Mouse (Mus musculus): ENCODE measurements around the gene Pla2g2f.

Gene Pla2g2f

DNA sequence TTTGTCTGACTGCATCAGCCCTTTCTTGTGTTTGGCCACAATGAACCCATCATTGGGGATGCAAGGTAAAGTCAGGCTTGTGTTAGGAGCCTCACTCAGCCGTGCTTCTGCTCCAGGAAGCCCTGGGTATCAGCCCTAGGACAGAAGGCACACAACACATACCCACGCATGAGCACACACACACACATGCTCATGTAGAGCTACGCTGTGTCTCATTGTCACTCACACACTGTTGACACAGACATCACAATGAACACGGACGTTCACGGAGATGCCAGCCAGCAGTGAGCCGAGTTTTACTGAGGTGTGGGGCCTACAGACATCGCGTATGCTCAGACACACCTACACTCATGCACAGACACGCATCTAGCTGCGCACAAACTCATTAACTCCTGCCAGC lies 1.4 kb downstream of the Pla2g2f start:
- no peak for DNase-seq

DNA sequence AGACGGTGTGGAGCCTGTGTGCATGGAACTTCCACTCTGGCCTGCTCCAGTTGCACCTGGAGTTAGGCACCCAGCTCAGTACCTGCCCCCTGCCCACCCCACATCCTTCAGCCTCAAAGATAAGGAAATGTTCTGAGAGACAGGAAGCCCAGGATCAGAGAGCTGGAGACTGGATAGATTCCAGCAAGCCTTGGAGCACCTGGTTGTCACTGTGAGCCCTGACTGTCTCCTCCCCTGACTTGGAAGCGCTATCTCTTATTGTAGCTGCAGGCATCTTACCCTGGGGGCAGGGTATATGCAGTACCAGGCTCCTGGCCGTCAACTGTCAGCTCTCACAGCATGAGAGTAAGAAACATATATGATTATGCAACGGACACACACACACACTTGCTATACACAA lies 2.0 kb downstream of the Pla2g2f start:
- DNase-seq, result no peak

DNA sequence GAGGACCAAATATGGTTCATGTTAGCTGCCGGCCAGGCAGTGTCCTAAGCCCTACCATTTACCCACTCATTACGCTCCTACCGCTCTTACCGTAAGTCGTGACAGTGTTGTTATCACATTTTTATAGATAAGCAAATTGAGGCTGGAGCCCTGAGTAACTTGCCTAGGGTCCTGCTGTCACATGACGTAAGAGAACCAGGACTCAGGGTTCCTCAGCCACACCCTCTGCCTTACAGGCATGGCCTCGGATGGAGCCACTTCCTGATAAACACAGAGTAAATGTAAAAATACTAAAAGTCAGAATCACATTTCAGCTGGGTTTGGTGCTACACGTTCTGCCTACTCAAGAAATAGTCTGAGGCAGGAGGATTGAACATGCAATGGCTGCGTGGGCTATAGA lies 3.0 kb downstream of the Pla2g2f start:
- DNase-seq, result no peak

DNA sequence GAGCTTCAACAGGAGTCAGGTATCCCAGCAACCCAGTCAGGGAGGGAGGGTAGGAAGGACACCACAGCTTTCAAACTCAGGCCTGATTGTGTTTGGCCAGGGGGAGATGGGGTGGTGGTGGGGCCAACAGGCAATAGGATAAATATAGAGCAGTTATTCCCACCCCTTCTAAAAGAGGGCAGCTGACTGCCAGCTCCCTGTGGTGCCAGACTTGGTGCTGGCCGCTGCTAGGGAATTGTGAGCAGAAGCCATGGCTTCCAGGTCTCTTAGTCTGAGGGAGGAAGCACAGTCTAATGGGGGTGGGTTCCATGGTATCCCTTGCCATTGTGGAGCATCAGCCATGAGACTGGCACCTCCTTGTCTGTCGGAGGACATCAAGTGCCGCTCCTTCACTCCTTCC lies 3.8 kb downstream of the Pla2g2f start:
- no peak for DNase-seq

DNA sequence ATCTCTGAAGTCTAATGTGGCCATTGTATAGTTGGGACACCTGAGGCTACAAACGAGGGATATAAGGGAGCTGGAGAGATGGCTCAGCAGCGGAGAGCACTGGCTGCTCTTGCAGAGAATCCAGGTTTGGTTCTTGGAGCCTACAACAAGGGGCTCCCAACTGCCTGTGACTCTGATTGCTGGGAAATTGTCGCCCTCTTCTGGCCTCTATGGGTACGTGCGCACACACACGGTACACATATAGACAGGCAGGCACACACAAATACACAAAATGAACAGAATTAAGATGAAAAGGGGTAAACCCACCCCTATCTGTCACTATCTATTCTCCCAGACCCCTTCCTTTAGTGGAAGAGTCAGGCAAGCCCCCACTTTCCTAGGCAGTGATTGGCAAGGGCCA lies 4.8 kb downstream of the Pla2g2f start:
- no peak for DNase-seq

DNA sequence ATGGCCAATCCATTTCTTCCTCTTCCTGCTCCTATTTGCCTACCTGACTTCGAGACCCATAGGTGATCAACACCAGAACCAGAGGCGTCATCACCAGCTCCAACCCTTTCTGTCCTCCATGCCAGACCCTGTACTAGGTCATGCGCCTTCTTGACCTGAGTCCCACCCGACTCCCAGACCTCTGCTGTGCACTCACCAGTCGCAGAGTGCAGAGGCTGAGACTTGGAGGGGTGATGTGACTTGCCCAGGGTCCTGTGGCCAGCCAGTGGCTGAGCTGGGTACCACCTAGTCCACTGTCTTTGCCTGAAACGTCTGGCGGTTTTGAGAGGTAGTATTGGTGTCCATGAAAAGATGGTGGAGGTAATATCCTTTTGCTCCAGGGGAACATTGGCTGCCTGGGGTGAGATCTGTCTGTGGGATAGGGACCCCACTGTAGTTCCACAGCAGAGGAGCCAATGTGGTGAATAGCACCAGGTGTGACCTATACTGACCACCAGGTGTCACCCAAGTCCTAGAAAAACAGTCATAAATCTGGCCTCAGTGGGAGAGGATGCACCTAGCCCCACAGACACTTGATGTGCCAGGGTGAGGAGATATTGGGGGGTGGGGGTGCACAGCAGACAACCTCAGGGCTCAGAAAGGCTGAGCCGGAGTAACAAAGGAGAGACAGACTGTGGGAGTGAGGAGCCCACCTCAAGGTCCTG lies 8.9 kb downstream of the Pla2g2f start:
- DNase-seq, result peak in 1 of 2 experiments; percentile 12

DNA sequence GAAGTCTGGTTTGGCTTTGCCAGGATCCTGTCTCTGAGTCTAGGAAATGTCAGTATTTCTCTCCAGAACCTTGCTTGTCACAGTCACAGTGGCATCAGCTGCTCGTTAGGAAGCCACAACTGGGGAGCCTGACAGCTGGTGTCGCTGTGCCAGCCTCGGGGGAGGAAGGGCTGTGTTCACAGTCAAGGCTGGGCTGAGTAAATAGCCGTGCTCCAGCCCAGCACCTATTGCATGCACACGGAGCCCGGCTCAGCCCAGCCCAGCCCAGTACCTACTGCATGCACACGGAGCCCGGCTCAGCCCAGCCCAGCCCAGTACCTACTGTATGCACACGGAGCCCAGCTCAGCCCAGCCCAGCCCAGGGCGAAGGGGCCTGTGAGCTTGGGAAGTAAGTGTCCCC lies 9.6 kb downstream of the Pla2g2f start:
- DNase-seq, result no peak

DNA sequence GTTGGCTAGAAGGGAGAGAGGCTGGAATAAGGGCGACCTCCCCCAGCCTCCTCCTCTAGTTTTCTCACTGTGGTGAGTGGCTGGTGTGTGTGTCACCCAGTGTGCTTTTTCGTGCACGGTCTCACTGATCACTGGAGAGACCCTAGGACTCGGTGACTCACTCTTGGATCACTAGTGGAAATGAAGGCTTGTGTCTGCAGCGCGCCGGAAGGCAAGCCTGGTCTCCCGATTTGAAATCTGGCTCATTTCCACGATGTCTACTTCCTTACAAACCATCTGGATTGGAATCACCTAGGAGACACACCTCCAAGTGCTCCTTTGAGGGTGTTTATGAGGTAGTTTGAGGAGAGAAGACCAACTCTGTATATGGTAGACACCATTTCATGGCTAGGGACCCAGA lies 10.6 kb downstream of the Pla2g2f start:
- DNase-seq, result no peak

DNA sequence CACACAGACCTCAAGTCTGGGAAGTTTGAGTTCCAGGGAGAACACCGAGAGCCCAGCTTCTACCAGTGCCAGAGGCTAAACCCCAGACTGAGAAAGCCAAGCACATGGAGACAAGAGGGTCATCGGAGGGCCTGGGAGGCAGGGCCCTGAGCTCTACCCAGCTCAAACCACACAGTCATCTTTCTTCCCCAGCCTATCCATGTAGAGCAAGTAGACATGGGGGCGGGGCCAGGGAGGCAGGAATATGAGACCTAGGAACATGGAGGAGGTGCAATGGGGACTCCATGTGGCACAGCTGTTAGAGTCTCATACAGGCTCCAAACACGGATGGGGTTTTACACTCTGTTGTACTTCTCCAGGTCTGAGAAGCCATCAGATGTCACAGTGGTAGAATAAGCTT lies 11.5 kb downstream of the Pla2g2f start:
- DNase-seq, result no peak

DNA sequence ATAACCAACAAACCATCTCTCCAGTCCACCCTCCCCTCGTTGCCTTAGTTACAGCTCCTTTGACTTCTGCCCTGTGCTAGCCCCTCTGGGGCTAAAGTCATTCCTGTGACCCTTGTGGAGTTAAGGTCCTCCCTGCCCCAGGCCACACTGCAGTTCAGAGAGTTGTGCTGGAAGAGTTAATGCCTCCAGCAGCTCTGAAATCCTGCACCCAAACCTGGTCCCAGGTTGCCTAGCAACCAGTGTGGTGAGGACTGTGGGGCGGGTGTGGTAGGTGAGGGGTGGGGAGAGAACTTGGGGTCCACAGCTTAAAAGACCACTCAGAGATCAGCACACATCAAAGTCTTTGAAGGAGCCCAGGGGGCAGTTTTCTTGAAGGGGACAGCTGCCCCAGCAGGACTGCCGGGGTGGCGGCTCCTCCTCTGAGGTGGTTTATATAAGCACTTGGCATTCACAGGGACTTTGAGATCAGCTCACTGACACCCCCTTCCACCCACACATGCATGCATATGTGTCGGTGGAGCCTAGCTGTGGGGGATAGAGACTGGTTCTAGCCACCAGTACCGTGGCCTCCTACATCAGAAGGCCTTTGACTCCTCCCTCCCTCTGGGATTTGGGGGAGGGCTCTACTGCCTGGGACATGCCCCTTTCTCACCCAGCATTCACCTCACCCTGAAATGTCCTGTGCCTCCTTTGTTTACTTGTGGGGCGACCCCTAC lies 18.1 kb downstream of the Pla2g2f start:
- no peak for DNase-seq

DNA sequence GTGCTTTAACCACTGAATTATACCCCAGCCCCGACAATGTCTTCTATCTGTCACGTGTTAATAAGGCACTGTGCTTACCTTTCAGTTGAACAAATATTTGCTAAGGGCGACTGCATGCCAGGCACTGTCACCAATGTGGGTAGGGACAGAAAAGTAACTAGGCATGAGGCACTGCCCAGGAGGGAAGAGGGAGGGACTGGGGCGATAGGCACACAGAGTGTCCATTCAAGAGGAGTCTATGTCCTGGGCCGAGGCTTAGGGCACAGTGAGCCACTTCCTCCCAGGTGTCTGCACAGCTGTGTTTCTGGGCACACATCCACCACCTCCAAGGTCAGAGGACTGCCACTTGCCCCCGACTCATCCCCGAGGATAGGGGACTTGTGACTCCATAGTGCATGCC lies 20.4 kb downstream of the Pla2g2f start, which contains the start of gene Ubxn10:
Ubxn10 (minus strand) TSS at position 137 of the 400 bp plus-strand sequence.
- no peak for DNase-seq

DNA sequence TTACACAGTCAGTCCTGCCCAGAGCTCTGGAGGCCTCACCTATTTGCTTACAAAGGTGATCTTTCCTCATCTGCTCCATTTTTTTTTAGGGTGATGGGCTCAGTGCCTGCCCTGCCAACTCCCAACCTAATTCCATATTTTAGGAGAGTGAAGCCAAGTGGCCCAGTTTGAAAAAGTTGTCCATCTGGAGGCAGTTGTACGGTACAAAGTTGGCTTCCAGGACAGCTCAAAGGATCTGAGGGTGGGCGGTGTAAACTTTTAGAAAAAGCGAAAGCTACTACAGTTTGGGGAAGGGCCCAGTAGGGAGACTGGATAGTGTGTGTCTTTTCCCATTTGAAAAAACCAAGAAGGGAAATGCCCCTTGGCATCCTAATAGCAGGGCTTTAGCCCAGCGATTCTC lies 22.6 kb downstream of the Pla2g2f start:
- DNase-seq, result no peak

DNA sequence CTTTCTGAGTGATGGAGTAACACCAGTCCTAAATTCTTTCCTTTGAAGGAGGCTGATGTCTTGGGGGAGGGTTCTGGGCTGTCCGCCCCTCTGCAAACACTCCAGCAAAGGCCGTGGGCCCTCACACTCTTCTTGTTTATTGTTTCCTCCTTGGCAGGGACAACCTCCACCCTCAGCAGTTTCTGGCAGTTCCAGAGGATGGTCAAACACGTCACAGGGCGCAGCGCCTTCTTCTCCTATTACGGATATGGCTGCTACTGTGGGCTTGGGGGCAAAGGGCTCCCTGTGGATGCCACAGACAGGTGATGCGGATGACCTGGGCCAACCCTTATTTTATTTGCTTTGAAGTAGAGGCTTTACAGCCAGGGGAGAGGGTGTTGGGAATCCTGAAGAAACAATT lies 23.3 kb downstream of the Pla2g2f start:
- DNase-seq, result no peak

DNA sequence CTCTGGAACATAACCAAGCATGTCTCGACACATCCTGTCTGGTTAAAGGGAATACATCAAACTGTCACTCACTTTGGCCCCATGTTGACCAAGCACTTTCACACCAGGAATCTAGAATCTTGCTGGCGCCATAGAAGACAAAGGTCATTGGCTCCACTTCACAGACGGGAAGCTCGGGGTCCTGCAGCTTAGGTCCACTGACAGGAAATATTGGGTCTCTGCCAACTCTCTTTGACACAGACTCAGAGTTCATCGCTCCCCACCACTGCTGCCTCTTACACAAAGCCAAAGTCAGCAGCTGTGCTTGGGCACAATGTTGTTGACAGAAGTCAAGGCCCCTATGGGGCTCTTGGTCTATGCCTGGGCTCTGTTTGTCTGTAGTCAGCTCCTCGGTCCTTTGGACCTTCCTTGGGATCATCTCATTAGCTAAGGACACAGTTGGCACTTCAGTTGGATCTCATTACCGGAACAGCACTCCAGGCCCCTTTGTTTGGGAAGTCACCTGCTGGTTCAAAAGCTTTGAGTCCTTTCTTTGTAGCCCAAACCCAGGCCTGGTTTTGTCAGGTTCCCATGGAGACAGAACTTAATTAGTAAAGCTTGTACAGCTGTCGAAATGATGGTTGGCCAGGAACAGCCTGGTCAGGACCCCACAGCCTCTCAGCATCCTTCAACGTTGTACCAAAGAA lies 28.3 kb downstream of the Pla2g2f start:
- no peak for DNase-seq

DNA sequence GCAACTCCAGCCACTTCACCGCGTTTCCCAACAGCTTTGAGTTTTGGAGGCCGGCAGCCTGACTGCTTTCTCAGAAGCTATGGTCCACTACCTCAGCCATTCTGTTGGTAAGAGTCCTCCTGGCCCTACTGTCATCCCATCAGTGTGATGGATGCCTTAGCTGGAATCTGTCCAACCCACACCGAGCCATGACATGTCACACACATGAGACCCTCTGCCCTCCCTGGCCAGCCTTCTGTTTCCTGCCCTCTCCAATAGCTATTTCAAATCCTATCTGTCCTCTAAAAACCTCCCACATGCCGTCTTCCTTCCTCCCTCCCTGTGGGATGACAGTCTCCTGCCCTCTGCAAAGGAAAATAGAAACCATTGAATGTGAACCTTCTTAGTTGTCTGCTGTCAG lies 31.7 kb downstream of the Pla2g2f start:
- DNase-seq, result no peak

DNA sequence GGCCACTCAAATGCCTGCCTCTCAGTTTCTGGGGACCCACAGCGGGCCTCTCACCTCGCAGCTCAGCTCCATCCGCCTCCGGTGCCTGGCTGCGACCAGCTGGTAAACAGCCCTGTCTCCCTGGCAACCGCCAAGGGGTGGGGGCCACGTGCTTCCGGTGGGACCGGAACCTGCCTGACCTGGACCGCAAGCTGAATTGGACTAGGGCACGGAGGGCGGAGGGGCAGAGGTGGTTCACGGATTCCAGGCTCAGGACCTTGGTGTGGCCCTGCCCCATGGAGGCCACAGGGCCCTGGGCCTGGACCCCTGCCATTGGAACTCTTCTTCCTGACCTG lies 32.3 kb downstream of the Pla2g2f start:
- peak in 1 of 2 experiments; percentile 22 for DNase-seq

DNA sequence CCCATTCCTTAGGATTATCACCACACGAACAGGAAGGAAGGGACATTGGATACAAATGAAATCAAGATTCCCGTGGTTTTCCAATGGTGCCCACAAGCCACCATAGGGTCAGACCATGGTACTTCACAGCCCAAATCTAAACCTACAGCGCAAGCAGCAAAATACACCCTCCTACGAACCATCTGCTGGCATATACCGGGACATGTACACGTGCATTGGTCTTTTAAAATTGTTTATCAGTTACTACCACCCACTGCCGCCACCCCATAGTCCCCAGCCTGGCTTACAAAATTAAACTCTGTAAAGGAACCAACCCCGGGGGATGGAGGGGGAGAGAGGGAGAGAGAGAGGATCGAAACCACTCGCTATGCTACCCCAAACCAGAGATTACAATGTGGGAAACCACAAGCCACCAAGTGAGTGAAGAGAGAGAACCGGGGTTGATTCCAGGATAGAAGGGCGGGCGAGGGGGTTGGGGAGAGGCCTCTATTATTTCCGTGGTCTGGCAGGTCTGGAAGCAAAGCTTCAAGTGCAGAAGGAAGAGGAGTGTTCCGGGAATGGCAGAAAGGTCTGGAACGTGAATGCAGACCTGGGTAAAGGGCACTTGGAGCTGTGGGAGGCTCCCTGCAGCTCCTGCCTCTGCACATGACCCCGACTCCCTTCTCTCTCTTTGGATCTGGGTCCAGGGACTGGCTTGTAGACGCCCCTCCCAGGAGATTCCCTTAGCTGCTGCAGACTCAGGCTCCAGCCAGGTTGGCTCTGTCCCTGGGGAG lies 32.9 kb downstream of the Pla2g2f start, which contains the start of gene Pla2g2c:
Pla2g2c (plus strand) TSS at position 439 of the 773 bp plus-strand sequence.
- no peak for DNase-seq

DNA sequence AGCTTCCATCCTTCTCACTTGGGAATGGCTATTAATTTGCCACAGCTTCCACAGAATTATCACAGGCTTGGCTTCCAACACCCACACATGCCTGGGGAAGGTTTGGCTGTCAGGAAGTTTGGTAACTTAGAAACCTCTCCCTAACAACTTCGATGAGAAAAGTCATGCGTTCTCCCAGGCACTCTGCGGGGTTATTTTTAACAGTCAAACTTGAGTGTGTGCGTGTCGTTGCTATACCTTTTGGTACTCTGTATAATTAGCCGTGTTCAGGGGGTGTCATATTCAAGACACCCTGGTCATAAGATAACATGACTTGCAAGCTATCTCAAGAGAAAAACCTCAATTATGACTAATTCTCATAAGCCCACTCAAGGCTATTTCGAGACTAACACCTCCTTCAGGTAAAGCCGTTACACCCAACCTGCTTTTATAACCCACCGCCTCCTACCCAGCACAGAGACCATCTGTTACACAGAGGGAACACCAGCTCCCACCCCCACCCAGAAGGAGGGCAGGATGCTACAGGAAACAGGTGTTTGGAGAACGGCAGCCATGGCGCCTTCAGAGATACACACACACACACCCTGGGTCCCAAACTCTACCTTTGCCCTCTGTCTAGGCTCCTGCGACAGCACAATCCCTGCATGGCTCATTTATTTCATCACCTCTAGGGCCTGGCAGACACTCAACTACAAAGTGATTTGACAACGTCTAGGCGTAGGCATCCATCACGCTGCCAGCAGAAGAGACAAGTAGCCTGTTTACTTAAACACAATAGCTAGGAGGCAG lies 33.7 kb downstream of the Pla2g2f start:
- no peak for DNase-seq

DNA sequence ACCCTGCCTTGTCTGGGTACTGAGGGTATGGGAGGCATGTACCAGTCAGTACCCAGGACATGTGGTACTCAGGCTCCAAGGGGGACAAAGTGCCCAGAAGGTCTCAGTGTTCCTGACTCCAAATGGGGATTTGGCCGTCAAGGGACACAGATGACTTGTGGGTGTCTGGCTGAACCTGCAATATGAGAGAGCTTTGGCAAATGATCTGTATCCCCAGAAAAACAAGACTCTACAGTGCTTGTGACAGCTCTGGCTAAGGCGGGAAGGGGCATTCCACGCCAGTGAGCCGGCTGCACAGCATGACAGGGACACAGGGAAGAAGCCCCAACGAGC lies 38.2 kb downstream of the Pla2g2f start:
- no peak for DNase-seq

DNA sequence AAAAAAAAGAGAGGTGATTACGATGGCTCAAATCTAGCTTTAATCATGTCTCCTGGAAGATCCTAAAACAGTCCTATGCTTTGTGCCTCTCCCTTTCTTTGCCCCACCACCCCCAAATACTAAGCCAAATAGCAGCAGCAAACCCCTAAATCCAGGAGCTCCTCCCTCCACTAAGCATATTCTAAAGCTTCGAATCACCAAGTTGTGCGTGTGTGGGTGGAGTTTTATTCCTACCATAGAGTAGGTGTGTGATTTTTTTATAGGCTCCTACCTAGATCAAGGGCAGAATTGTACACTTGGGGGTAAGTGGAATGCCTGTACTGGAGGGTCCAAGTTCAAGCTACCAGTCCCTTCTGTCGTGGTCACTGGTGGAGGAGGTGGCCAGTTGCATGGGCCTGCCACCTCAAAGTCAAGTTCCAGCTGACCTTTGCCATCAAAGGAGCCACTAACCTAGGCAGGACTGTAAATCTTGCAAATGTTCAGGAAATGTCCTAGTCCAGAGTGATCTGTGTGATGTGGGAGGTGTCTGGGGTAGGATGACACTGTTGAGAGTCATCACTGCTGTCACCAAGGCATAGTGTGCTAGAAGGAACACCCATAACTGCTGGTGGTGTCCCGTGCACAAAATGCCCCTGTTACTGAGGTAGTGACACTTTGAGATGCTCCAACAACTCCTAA lies 38.7 kb downstream of the Pla2g2f start:
- DNase-seq, result no peak

DNA sequence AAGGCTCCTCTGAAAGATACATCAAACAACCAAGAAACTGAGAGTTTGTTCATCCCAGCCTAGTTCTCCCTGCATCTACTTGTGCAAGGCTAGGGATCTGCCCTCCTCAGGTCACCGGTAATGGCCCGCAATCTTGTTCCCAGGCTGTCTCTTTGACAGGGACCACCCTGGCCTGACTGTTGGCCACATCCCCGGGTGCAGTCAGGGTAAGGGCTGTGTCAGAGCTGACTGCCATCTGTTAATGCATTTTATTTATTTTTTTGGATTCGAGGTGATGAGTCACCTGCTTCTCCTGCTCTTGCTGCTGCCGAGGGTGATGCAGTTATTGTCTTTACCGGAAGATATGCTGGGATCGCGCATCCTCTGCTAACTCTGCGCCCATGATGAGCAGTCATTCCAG lies 40.7 kb downstream of the Pla2g2f start:
- no peak for DNase-seq

DNA sequence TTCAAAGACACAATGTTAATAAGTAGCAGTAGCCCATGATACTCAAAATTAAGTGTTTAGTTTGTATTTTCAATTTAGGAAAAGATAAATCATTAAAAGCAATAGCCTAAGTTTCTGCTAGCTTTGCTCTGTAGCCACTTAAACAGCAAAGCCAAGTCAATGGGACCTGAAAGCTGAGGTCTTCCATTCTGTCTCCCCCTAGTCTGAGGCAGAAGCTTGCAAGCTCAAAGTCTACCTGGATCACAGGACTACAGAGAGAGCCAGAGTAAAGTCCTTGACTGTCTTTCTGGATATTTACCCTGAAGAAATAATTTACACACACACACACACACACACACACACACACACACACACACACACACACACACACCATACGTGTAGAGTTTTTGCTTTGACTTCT lies 43.2 kb downstream of the Pla2g2f start:
- DNase-seq, result no peak

Measured in spleen, adult 18-20 months (tissue).